ENCODE assay signal across 27 mouse cellular contexts in genomic region chr14:48670258-48670630, GRCm38 (mm10). TPM values are rescaled to one million over a fixed set of nuclear protein-coding genes. Genes with fewer than 3 reads are reported as not detected.
A peak's percentile ranks its signal among the peaks of the same experiment; 100 is the strongest.
DNase-seq lines count a peak whose midpoint lies in the region; ATAC-seq and TF ChIP-seq lines count a peak whose summit lies in the region.
"Had no signal": no experiment of that assay in that cellular context is flagged by ENCODE, and none has a peak within 500 bp of the region (broad histone marks: within the 10 kb centered on the region; RNA-seq: fewer than 3 reads in every experiment).

No protein-coding gene starts in this region.

- H3K4me3 ChIP-seq in cerebellum, adult 2 months (replicated peaks; ENCODE audit: insufficient read depth, low read depth, low read length) = no peak overlapping the region
- H3K4me3 ChIP-seq in intestine, embryonic 14.5 days (ENCODE audit: low read depth, low read length) = no peak overlapping the region
- H3K4me3 ChIP-seq in intestine, embryonic 16.5 days (ENCODE audit: low read length) = no peak overlapping the region
- H3K4me3 ChIP-seq in midbrain, embryonic 12.5 days = peak overlapping the region; percentile 73
- H3K4me3 ChIP-seq: embryonic facial prominence, embryonic 12.5 days; layer of hippocampus, adult 2 months; megakaryocyte, embryonic 14.5 days; myocyte had no signal

- 0 out of 2 replicates have a peak overlapping the region, but pooled peaks have one; percentile 20 for H3K27ac ChIP-seq in cerebellum, adult 2 months (ENCODE audit: insufficient read depth, low read length)
- no peak overlapping the region for H3K27ac ChIP-seq in intestine, embryonic 14.5 days (ENCODE audit: low read depth)
- no peak overlapping the region for H3K27ac ChIP-seq in intestine, embryonic 16.5 days (ENCODE audit: low read length)
- peak overlapping the region; percentile 96 for H3K27ac ChIP-seq in midbrain, embryonic 12.5 days (replicated peaks)
- H3K27ac ChIP-seq: embryonic facial prominence, embryonic 12.5 days; layer of hippocampus, adult 2 months had no signal

- no peaks in the 10 kb centered on the region for H3K4me1 ChIP-seq in cerebellum, adult 2 months (ENCODE audit: control insufficient read depth, insufficient read depth, low read length)
- H3K4me1 ChIP-seq in intestine, embryonic 14.5 days (replicated peaks; ENCODE audit: control insufficient read depth, insufficient read depth, low read length) = no peaks in the 10 kb centered on the region
- H3K4me1 ChIP-seq in intestine, embryonic 16.5 days (ENCODE audit: control insufficient read depth, insufficient read depth, low read length) = no peaks in the 10 kb centered on the region
- peaks cover 47% of the 10 kb centered on the region for H3K4me1 ChIP-seq in midbrain, embryonic 12.5 days

- H3K27me3 ChIP-seq in cerebellum, adult 2 months (ENCODE audit: control insufficient read depth, insufficient read depth, low read length) = peaks cover 4% of the 10 kb centered on the region; the same call in 1 of the 2 replicates
- peaks cover 99% of the 10 kb centered on the region for H3K27me3 ChIP-seq in intestine, embryonic 14.5 days (replicated peaks; ENCODE audit: control insufficient read depth, insufficient read depth, low read length)
- peaks cover 89% of the 10 kb centered on the region for H3K27me3 ChIP-seq in intestine, embryonic 16.5 days (replicated peaks; ENCODE audit: control insufficient read depth, insufficient read depth, low read length)
- H3K27me3 ChIP-seq in midbrain, embryonic 12.5 days = peaks cover 20% of the 10 kb centered on the region; the same call in 1 of the 2 replicates

- no peak overlapping the region for H3K4me2 ChIP-seq in intestine, embryonic 14.5 days (ENCODE audit: low read length)
- no peak overlapping the region for H3K4me2 ChIP-seq in intestine, embryonic 16.5 days (ENCODE audit: low read depth, low read length)
- peak overlapping the region; percentile 94 for H3K4me2 ChIP-seq in midbrain, embryonic 12.5 days (replicated peaks)
- H3K4me2 ChIP-seq: embryonic facial prominence, embryonic 12.5 days; heart, embryonic 11.5 days had no signal

- no peak for TF ChIP-seq POLR2A in cerebellum, adult 2 months (IDR thresholded peaks at IDR 0.05; ENCODE audit: borderline replicate concordance, insufficient read depth, low read length)

- no peak for TF ChIP-seq CTCF in cerebellum, adult 2 months (IDR thresholded peaks at IDR 0.05; ENCODE audit: borderline replicate concordance, insufficient read depth, low read depth, low read length)

- intact Hi-C loops in left cerebral cortex, postnatal 25 days (cut with DNase I) = loop anchor here (5.0 kb wide), 1 partner anchor 37 kb away; no protein-coding TSS in a partner anchor

- H3K9ac ChIP-seq in intestine, embryonic 14.5 days (ENCODE audit: low read length) = no peak overlapping the region
- no peak overlapping the region for H3K9ac ChIP-seq in intestine, embryonic 16.5 days (ENCODE audit: low read depth, low read length)
- peak overlapping the region; percentile 99 for H3K9ac ChIP-seq in midbrain, embryonic 12.5 days (replicated peaks)
- H3K9ac ChIP-seq: embryonic facial prominence, embryonic 12.5 days; liver, postnatal 0 days had no signal

- WGBS in cerebellum, adult 2 months = 52% methylated on average over 3 of the region's 3 CpGs
- 1% methylated on average over 3 of the region's 3 CpGs for WGBS in intestine, embryonic 14.5 days
- WGBS in intestine, embryonic 16.5 days = 2% methylated on average over 3 of the region's 3 CpGs
- 2% methylated on average over 3 of the region's 3 CpGs for WGBS in midbrain, embryonic 12.5 days

- no peaks in the 10 kb centered on the region for H3K36me3 ChIP-seq in intestine, embryonic 14.5 days (ENCODE audit: control insufficient read depth, insufficient read depth, low read length)
- no peaks in the 10 kb centered on the region for H3K36me3 ChIP-seq in intestine, embryonic 16.5 days (ENCODE audit: control insufficient read depth, insufficient read depth, low read length)
- H3K36me3 ChIP-seq in midbrain, embryonic 12.5 days = no peaks in the 10 kb centered on the region
- H3K36me3 ChIP-seq: embryonic facial prominence, embryonic 12.5 days had no signal

- no peaks in the 10 kb centered on the region for H3K9me3 ChIP-seq in intestine, embryonic 14.5 days (ENCODE audit: control insufficient read depth, low read length)
- H3K9me3 ChIP-seq in intestine, embryonic 16.5 days (ENCODE audit: control insufficient read depth, low read length) = no peaks in the 10 kb centered on the region
- H3K9me3 ChIP-seq in midbrain, embryonic 12.5 days = no peaks in the 10 kb centered on the region
- H3K9me3 ChIP-seq: embryonic facial prominence, embryonic 12.5 days had no signal

- no peak for ATAC-seq in cerebellum, adult (ENCODE audit: insufficient number of reproducible peaks, low FRiP score, low TSS enrichment)
- ATAC-seq in intestine, embryonic 14.5 days (replicated peaks; ENCODE audit: low FRiP score, low TSS enrichment, low read depth) = no peak
- ATAC-seq in intestine, embryonic 16.5 days = no peak
- ATAC-seq in midbrain, embryonic 12.5 days (ENCODE audit: low FRiP score, low read depth) = no peak
- ATAC-seq: activated CD4-positive, CD25-positive, alpha-beta regulatory T cell, adult 4 months; liver, postnatal 0 days had no signal

- no peak for DNase-seq in cerebellum, adult 2 months
- DNase-seq in intestine, embryonic 14.5 days (ENCODE audit: low spot score) = peak; percentile 68
- DNase-seq in left cerebral cortex, postnatal 25 days (ENCODE audit: low spot score in 2 of 2) = no peak
- no peak for DNase-seq in cerebellum, adult 11 months
- no peak for DNase-seq in adrenal gland, postnatal 25 days
- DNase-seq: adrenal gland, postnatal 10 days; cerebellum, adult 18-20 months; cerebellum, postnatal 36 days; heart, postnatal 10 days; kidney, adult 2 months; kidney, postnatal 14 days; liver, postnatal 0 days; lung, postnatal 10 days; thymus, postnatal 14 days had no signal

RNA-seq across cellular contexts. Expression of gene Otx2, which starts 3.4 kb away (rescaled TPM):
- polyA plus RNA-seq in cerebellum, adult 2 months (2012; rRNA removed) = 9.9 and 13.8 TPM in 2 replicates
- not detected in 2 replicates for polyA plus RNA-seq in intestine, embryonic 14.5 days (2014; fragmentation: Nextera tagmentation; extraction: Ambion mirVana)
- polyA plus RNA-seq in intestine, embryonic 16.5 days (2015; fragmentation: Nextera tagmentation; extraction: Ambion mirVana) = not detected in 2 replicates
- polyA plus RNA-seq in midbrain, embryonic 12.5 days (2016; fragmentation: Nextera tagmentation; extraction: Ambion mirVana) = 180 and 189 TPM in 2 replicates
- under 1 TPM; 0.64 to 0.80 TPM for total RNA-seq in left cerebral cortex, postnatal 25 days (2021)
- total RNA-seq in adrenal gland, postnatal 25 days (2021) = not detected in 2 replicates
- total RNA-seq: adrenal gland, postnatal 10 days; granulocyte monocyte progenitor cell, adult 5-6 weeks; heart, postnatal 10 days; liver, adult 2 months had no signal
- polyA plus RNA-seq: kidney, adult 2 months; liver, adult 2 months; liver, postnatal 0 days; myocyte; neural tube, embryonic 14.5 days; testis, adult 2 months had no signal

Comparison
In these comparisons a context has a peak if more than half of its experiments do, and no peak if none do; other contexts are left out.
1. H3K27ac ChIP-seq: peak in cerebellum, adult 2 months (single experiment) and midbrain, embryonic 12.5 days (single experiment); none in intestine, embryonic 14.5 days (single experiment) and intestine, embryonic 16.5 days (single experiment).
2. RNA of gene Otx2, which starts 3.4 kb away (polyA plus RNA-seq): 180 to 189 TPM in midbrain, embryonic 12.5 days; 9.9 to 13.8 TPM in cerebellum, adult 2 months, not detected in intestine, embryonic 14.5 days and not detected in intestine, embryonic 16.5 days; every median in the first group is over 10 times any median in the second.